Mouse (Mus musculus) intestine, postnatal 0 days (tissue): Measurements from ENCODE around the gene Wipi1. TPM values are rescaled to one million over a fixed set of nuclear protein-coding genes. Genes with fewer than 3 reads are reported as not detected.

Experiments used
- ATAC-seq: fragments of 200-750 bp; cut with Nextera tagmentation; 2 replicates; pipeline ENCODE4 v1.8.0; 2017; ENCODE audit warnings: mild to moderate bottlenecking, moderate TSS enrichment, moderate library complexity
- H3K27ac ChIP-seq: fragments of 300-500 bp; sonication (generic); 2 replicates; pipeline ENCODE4 v1.5.1; 2014; ENCODE audit warnings: mild to moderate bottlenecking, low read depth, low read length, moderate library complexity
- H3K27me3 ChIP-seq: fragments of 300-500 bp; sonication (generic); replicated peaks from 2 replicates; pipeline ENCODE4 v1.6.1; 2014; ENCODE audit warnings: low read length, mixed read lengths; ENCODE audit not compliant: control insufficient read depth, insufficient read depth
- H3K36me3 ChIP-seq: fragments of 300-500 bp; sonication (generic); 2 replicates; pipeline ENCODE4 v1.6.1; 2014; ENCODE audit warnings: mild to moderate bottlenecking, moderate library complexity; ENCODE audit not compliant: control insufficient read depth, insufficient read depth
- H3K4me1 ChIP-seq: fragments of 300-500 bp; sonication (generic); replicated peaks from 2 replicates; pipeline ENCODE4 v1.6.1; 2014; ENCODE audit warnings: antibody characterized with exemption, low read length, mixed read lengths; ENCODE audit not compliant: control insufficient read depth, insufficient read depth
- H3K4me2 ChIP-seq: fragments of 300-500 bp; sonication (generic); replicated peaks from 2 replicates; pipeline ENCODE4 v1.6.1; 2014; ENCODE audit warnings: low read depth, mild to moderate bottlenecking, moderate library complexity
- H3K4me3 ChIP-seq: fragments of 300-500 bp; sonication (generic); 2 replicates; pipeline ENCODE4 v1.5.1; 2014; ENCODE audit warnings: low read depth, low read length
- H3K9ac ChIP-seq: fragments of 300-500 bp; sonication (generic); 2 replicates; pipeline ENCODE4 v1.6.1; 2014; ENCODE audit warnings: mild to moderate bottlenecking, low read depth, low read length
- H3K9me3 ChIP-seq: fragments of 300-500 bp; sonication (generic); 2 replicates; pipeline ENCODE4 v1.6.1; 2016; ENCODE audit warnings: mixed run types; ENCODE audit not compliant: control insufficient read depth
- CTCF ChIP-seq: sonication (generic); IDR thresholded peaks from 2 replicates; pipeline ENCODE4 v1.5.1; 2016; ENCODE audit warnings: low read depth, mild to moderate bottlenecking, control low read depth, antibody characterized with exemption, moderate library complexity
- WGBS: fragments of 180-500 bp; shearing (Covaris S2); extraction: QIAGEN DNeasy Blood & Tissue Kit; methylation state at CpG from one replicate; pipeline ENCODE4 v1.1.7; 2014; 5-methylcytosine and 5-hydroxymethylcytosine counted together
- polyA plus RNA-seq: library from polyadenylated mRNA; unstranded; fragments of >200 nt; fragmentation: Nextera tagmentation; extraction: Ambion mirVana; gene quantifications from 2 replicates; pipeline ENCODE4 v1.2.1, GENCODE M21; 2015

The Wipi1 gene
- polyA plus RNA-seq, 1 experiment from 2014 or later: 28.2 TPM

GRCm38 (mm10) chr11:109563708-109564107, 48.1 kb downstream of the Wipi1 start:
- WGBS: 52% methylated on average over 4 of the region's 4 CpGs
- Histone ChIP-seq H3K9me3 (no peaks in the 10 kb centered on the region), H3K27ac (no peak overlapping the region), H3K27me3 (no peaks in the 10 kb centered on the region), H3K4me1 (no peaks in the 10 kb centered on the region), H3K36me3 (no peaks in the 10 kb centered on the region), H3K4me3 (no peak overlapping the region), H3K9ac (no peak overlapping the region), H3K4me2 (no peak overlapping the region)
- peak; percentile 32; the same call in 1 of the 2 replicates for ATAC-seq
- no peak for TF ChIP-seq CTCF

GRCm38 (mm10) chr11:109561445-109561844, 50.3 kb downstream of the Wipi1 start:
- Histone ChIP-seq H3K4me1 (peaks cover 2% of the 10 kb centered on the region; the same call in 1 of the 2 replicates), H3K9ac (no peak overlapping the region), H3K27me3 (no peaks in the 10 kb centered on the region), H3K36me3 (no peaks in the 10 kb centered on the region), H3K4me3 (no peak overlapping the region), H3K4me2 (no peak overlapping the region), H3K27ac (no peak overlapping the region), H3K9me3 (no peaks in the 10 kb centered on the region)
- 69% methylated on average over 3 of the region's 3 CpGs for WGBS
- no peak for TF ChIP-seq CTCF
- ATAC-seq: no peak

- TF ChIP-seq CTCF: peak; percentile 76
- 24% methylated on average over 9 of the region's 9 CpGs for WGBS
- ATAC-seq: peak; percentile 31; the same call in 1 of the 2 replicates
- peaks cover 3% of the 10 kb centered on the region; the same call in 1 of the 2 replicates for H3K4me1 ChIP-seq
- no peak overlapping the region for H3K9ac ChIP-seq
- H3K4me3 ChIP-seq: no peak overlapping the region
- H3K27ac ChIP-seq: no peak overlapping the region
- no peaks in the 10 kb centered on the region for H3K27me3 ChIP-seq
- no peaks in the 10 kb centered on the region for H3K36me3 ChIP-seq
- no peak overlapping the region for H3K4me2 ChIP-seq
- no peaks in the 10 kb centered on the region for H3K9me3 ChIP-seq
Measured at GRCm38 (mm10) chr11:109560793-109561257, 50.9 kb downstream of the Wipi1 start.

GRCm38 (mm10) chr11:109559241-109559640, 52.5 kb downstream of the Wipi1 start:
- no peak for TF ChIP-seq CTCF
- no peak overlapping the region for H3K4me3 ChIP-seq
- no peaks in the 10 kb centered on the region for H3K36me3 ChIP-seq
- H3K27me3 ChIP-seq: no peaks in the 10 kb centered on the region
- H3K4me2 ChIP-seq: no peak overlapping the region
- no peak for ATAC-seq
- H3K27ac ChIP-seq: no peak overlapping the region
- peaks cover 3% of the 10 kb centered on the region; the same call in 1 of the 2 replicates for H3K4me1 ChIP-seq
- WGBS: 72% methylated on average over 12 of the region's 12 CpGs
- H3K9me3 ChIP-seq: no peaks in the 10 kb centered on the region
- H3K9ac ChIP-seq: no peak overlapping the region

- H3K4me1 ChIP-seq: peaks cover 3% of the 10 kb centered on the region; the same call in 1 of the 2 replicates
- no peak overlapping the region for H3K4me2 ChIP-seq
- H3K9ac ChIP-seq: no peak overlapping the region
- ATAC-seq: no peak
- H3K27me3 ChIP-seq: no peaks in the 10 kb centered on the region
- WGBS: 47% methylated on average over 11 of the region's 11 CpGs
- H3K4me3 ChIP-seq: no peak overlapping the region
- TF ChIP-seq CTCF: no peak
- H3K9me3 ChIP-seq: no peaks in the 10 kb centered on the region
- H3K27ac ChIP-seq: no peak overlapping the region
- H3K36me3 ChIP-seq: no peaks in the 10 kb centered on the region
Measured at GRCm38 (mm10) chr11:109557419-109557818, 54.3 kb downstream of the Wipi1 start.

GRCm38 (mm10) chr11:109556130-109556529, 55.6 kb downstream of the Wipi1 start:
- Histone ChIP-seq H3K4me3 (no peak overlapping the region), H3K27me3 (no peaks in the 10 kb centered on the region), H3K4me2 (no peak overlapping the region), H3K9me3 (no peaks in the 10 kb centered on the region), H3K36me3 (no peaks in the 10 kb centered on the region), H3K9ac (no peak overlapping the region), H3K27ac (peak overlapping the region; percentile 80), H3K4me1 (peaks cover 3% of the 10 kb centered on the region; the same call in 1 of the 2 replicates)
- 34% methylated on average over 6 of the region's 6 CpGs for WGBS
- TF ChIP-seq CTCF: no peak
- peak; percentile 98 for ATAC-seq

- TF ChIP-seq CTCF: peak; percentile 18; the same call in 1 of the 2 replicates
- 30% methylated on average over 3 of the region's 3 CpGs for WGBS
- no peaks in the 10 kb centered on the region for H3K27me3 ChIP-seq
- H3K4me3 ChIP-seq: no peak overlapping the region
- ATAC-seq: peak; percentile 68
- H3K36me3 ChIP-seq: no peaks in the 10 kb centered on the region
- H3K9ac ChIP-seq: no peak overlapping the region
- H3K4me2 ChIP-seq: no peak overlapping the region
- H3K9me3 ChIP-seq: no peaks in the 10 kb centered on the region
- H3K27ac ChIP-seq: peak overlapping the region; percentile 36
- H3K4me1 ChIP-seq: peaks cover 3% of the 10 kb centered on the region; the same call in 1 of the 2 replicates
Measured at GRCm38 (mm10) chr11:109554443-109554842, 57.3 kb downstream of the Wipi1 start.
